Mouse (Mus musculus): ENCODE results near the gene Cd276. TPM values are rescaled to one million over a fixed set of nuclear protein-coding genes. Genes with fewer than 3 reads are reported as not detected.

The Cd276 gene
- polyA plus RNA-seq, 1 experiment from 2014 or later: 55.8 TPM

Other genes with a start within 250 kb of the Cd276 start
- 89.8 and 92.4 TPM in 2 replicates for gene Loxl1, start 242.3 kb downstream of the Cd276 start, polyA plus RNA-seq (2015; fragmentation: Nextera tagmentation; extraction: Ambion mirVana)
- gene Tbc1d21, start 185.0 kb downstream of the Cd276 start, polyA plus RNA-seq (2015; fragmentation: Nextera tagmentation; extraction: Ambion mirVana): not detected in 2 replicates
- gene Insyn1, start 66.8 kb downstream of the Cd276 start, polyA plus RNA-seq (2015; fragmentation: Nextera tagmentation; extraction: Ambion mirVana): 3.7 and 4.6 TPM in 2 replicates
- 123 and 127 TPM in 2 replicates for gene Nptn, start 26.8 kb upstream of the Cd276 start, polyA plus RNA-seq (2015; fragmentation: Nextera tagmentation; extraction: Ambion mirVana)
- 2.0 and 2.1 TPM in 2 replicates for gene Rec114, start 188.5 kb upstream of the Cd276 start, polyA plus RNA-seq (2015; fragmentation: Nextera tagmentation; extraction: Ambion mirVana)

Data from embryonic facial prominence, embryonic 15.5 days (tissue).